Mouse (Mus musculus) hindbrain, embryonic 16.5 days (tissue): ENCODE results near the gene Tmc4. TPM values are rescaled to one million over a fixed set of nuclear protein-coding genes. Genes with fewer than 3 reads are reported as not detected.

Experiments used
- ATAC-seq: fragments of 200-750 bp; cut with Nextera tagmentation; 2 replicates; pipeline ENCODE4 v1.8.0; 2017; ENCODE audit warnings: moderate TSS enrichment, moderate library complexity
- H3K27ac ChIP-seq: fragments of 300-500 bp; sonication (generic); 2 replicates; pipeline ENCODE4 v1.5.1; 2014; ENCODE audit warnings: low read depth, mild to moderate bottlenecking, control low read depth, low read length, moderate library complexity
- H3K27me3 ChIP-seq: fragments of 300-500 bp; sonication (generic); replicated peaks from 2 replicates; pipeline ENCODE4 v1.6.1; 2014; ENCODE audit warnings: low read length; ENCODE audit not compliant: control insufficient read depth, insufficient read depth
- H3K36me3 ChIP-seq: fragments of 300-500 bp; sonication (generic); 2 replicates; pipeline ENCODE4 v1.6.1; 2014; ENCODE audit warnings: mild to moderate bottlenecking, low read length, moderate library complexity, mixed read lengths; ENCODE audit not compliant: control insufficient read depth, insufficient read depth
- H3K4me1 ChIP-seq: fragments of 300-500 bp; sonication (generic); 2 replicates; pipeline ENCODE4 v1.6.1; 2014; ENCODE audit warnings: low read depth, low read length; ENCODE audit not compliant: control insufficient read depth, insufficient read depth
- H3K4me2 ChIP-seq: fragments of 300-500 bp; sonication (generic); 2 replicates; pipeline ENCODE4 v1.6.1; 2014; ENCODE audit warnings: mild to moderate bottlenecking, low read length, control low read depth, moderate library complexity
- H3K4me3 ChIP-seq: fragments of 300-500 bp; sonication (generic); 2 replicates; pipeline ENCODE4 v1.5.1; 2014; ENCODE audit warnings: mild to moderate bottlenecking, low read length, control low read depth, moderate library complexity
- H3K9ac ChIP-seq: fragments of 300-500 bp; sonication (generic); 2 replicates; pipeline ENCODE4 v1.6.1; 2014; ENCODE audit warnings: low read depth, mild to moderate bottlenecking, control low read depth, low read length, moderate library complexity
- H3K9me3 ChIP-seq: fragments of 300-500 bp; sonication (generic); 2 replicates; pipeline ENCODE4 v1.6.1; 2014; ENCODE audit warnings: mild to moderate bottlenecking, low read length, moderate library complexity; ENCODE audit not compliant: control insufficient read depth
- WGBS: fragments of 180-500 bp; shearing (Covaris S2); extraction: QIAGEN DNeasy Blood & Tissue Kit; methylation state at CpG from one replicate; pipeline ENCODE4 v1.1.7; 2014; 5-methylcytosine and 5-hydroxymethylcytosine counted together
- polyA plus RNA-seq: library from polyadenylated mRNA; unstranded; fragments of >200 nt; fragmentation: Nextera tagmentation; extraction: Ambion mirVana; gene quantifications from 2 replicates; pipeline ENCODE4 v1.2.1, GENCODE M21; 2015

Gene Tmc4
- polyA plus RNA-seq, 1 experiment from 2014 or later, result 3.8 TPM

GRCm38 (mm10) chr7:3694076-3694948 lies 17.0 kb upstream of the Tmc4 start:
- Histone ChIP-seq H3K27ac (peak overlapping the region; percentile 91), H3K9ac (peak overlapping the region; percentile 88), H3K36me3 (peaks cover 17% of the 10 kb centered on the region), H3K4me1 (peaks cover 19% of the 10 kb centered on the region), H3K9me3 (no peaks in the 10 kb centered on the region), H3K27me3 (no peaks in the 10 kb centered on the region), H3K4me3 (peak overlapping the region; percentile 56), H3K4me2 (peak overlapping the region; percentile 81)
- ATAC-seq, result peak; percentile 24
- under 1% methylated on average over 38 of the region's 55 CpGs for WGBS

- H3K4me1 ChIP-seq, result peaks cover 19% of the 10 kb centered on the region
- H3K27me3 ChIP-seq, result no peaks in the 10 kb centered on the region
- peak overlapping the region; percentile 81 for H3K4me2 ChIP-seq
- under 1% methylated on average over 18 of the region's 18 CpGs for WGBS
- peaks cover 12% of the 10 kb centered on the region for H3K36me3 ChIP-seq
- peak overlapping the region; percentile 91 for H3K27ac ChIP-seq
- H3K9me3 ChIP-seq, result no peaks in the 10 kb centered on the region
- H3K9ac ChIP-seq, result peak overlapping the region; percentile 88
- peak overlapping the region; percentile 56 for H3K4me3 ChIP-seq
- ATAC-seq, result no peak
Measured at GRCm38 (mm10) chr7:3693809-3694075, 16.4 kb upstream of the Tmc4 start.

GRCm38 (mm10) chr7:3692987-3693808 lies 15.8 kb upstream of the Tmc4 start, which contains the start of gene Mboat7:
Gene Mboat7 (minus strand): TSS chr7:3693523.
- H3K4me1 ChIP-seq, result peaks cover 19% of the 10 kb centered on the region
- H3K36me3 ChIP-seq, result peaks cover 12% of the 10 kb centered on the region
- H3K4me3 ChIP-seq, result peak within 1 kb of the TSS; percentile 56
- H3K27ac ChIP-seq, result peak within 1 kb of the TSS; percentile 91
- peak within 1 kb of the TSS; percentile 88 for H3K9ac ChIP-seq
- H3K9me3 ChIP-seq, result no peaks in the 10 kb centered on the region
- no peaks in the 10 kb centered on the region for H3K27me3 ChIP-seq
- ATAC-seq, result peak; percentile 94
- WGBS, result under 1% methylated on average over 55 of the region's 55 CpGs
- H3K4me2 ChIP-seq, result peak within 1 kb of the TSS; percentile 81

- Histone ChIP-seq H3K27me3 (no peaks in the 10 kb centered on the region), H3K4me1 (peaks cover 19% of the 10 kb centered on the region), H3K9ac (peak within 1 kb of the TSS; percentile 88), H3K27ac (peak within 1 kb of the TSS; percentile 91), H3K9me3 (no peaks in the 10 kb centered on the region), H3K4me2 (peak within 1 kb of the TSS; percentile 81), H3K36me3 (peaks cover 12% of the 10 kb centered on the region), H3K4me3 (peak within 1 kb of the TSS; percentile 56)
- WGBS, result under 1% methylated on average over 47 of the region's 49 CpGs
- ATAC-seq, result no peak; the same call in 1 of the 2 replicates
Measured at GRCm38 (mm10) chr7:3692382-3692986, 15.1 kb upstream of the Tmc4 start, which contains the start of gene Tsen34. Gene Tsen34 (plus strand): TSS chr7:3692863.

GRCm38 (mm10) chr7:3691919-3692318 lies 14.6 kb upstream of the Tmc4 start:
- Histone ChIP-seq H3K4me3 (peak overlapping the region; percentile 56), H3K27me3 (no peaks in the 10 kb centered on the region), H3K9me3 (no peaks in the 10 kb centered on the region), H3K4me2 (peak overlapping the region; percentile 81), H3K9ac (peak overlapping the region; percentile 88), H3K4me1 (peaks cover 19% of the 10 kb centered on the region), H3K36me3 (peaks cover 9% of the 10 kb centered on the region), H3K27ac (peak overlapping the region; percentile 91)
- no peak for ATAC-seq
- WGBS, result 47% methylated on average over 3 of the region's 3 CpGs

- H3K4me2 ChIP-seq, result no peak overlapping the region
- peaks cover 15% of the 10 kb centered on the region; the same call in 1 of the 2 replicates for H3K36me3 ChIP-seq
- H3K4me3 ChIP-seq, result no peak overlapping the region
- ATAC-seq, result no peak
- no peaks in the 10 kb centered on the region for H3K9me3 ChIP-seq
- H3K9ac ChIP-seq, result 0 out of 2 replicates have a peak overlapping the region, but pooled peaks have one; percentile 4
- WGBS, result 77% methylated on average over 31 of the region's 31 CpGs
- H3K27me3 ChIP-seq, result no peaks in the 10 kb centered on the region
- H3K4me1 ChIP-seq, result peaks cover 10% of the 10 kb centered on the region
- H3K27ac ChIP-seq, result peak overlapping the region; percentile 19; the same call in 1 of the 2 replicates
Measured at GRCm38 (mm10) chr7:3685400-3686187, 8.2 kb upstream of the Tmc4 start.

- H3K36me3 ChIP-seq, result peaks cover 15% of the 10 kb centered on the region; the same call in 1 of the 2 replicates
- WGBS, result 58% methylated on average over 8 of the region's 8 CpGs
- H3K27me3 ChIP-seq, result no peaks in the 10 kb centered on the region
- H3K4me1 ChIP-seq, result peaks cover 10% of the 10 kb centered on the region
- peak overlapping the region; percentile 73 for H3K27ac ChIP-seq
- no peak overlapping the region for H3K4me3 ChIP-seq
- H3K4me2 ChIP-seq, result no peak overlapping the region
- ATAC-seq, result peak; percentile 25
- H3K9me3 ChIP-seq, result no peaks in the 10 kb centered on the region
- H3K9ac ChIP-seq, result no peak overlapping the region
Measured at GRCm38 (mm10) chr7:3684698-3685097, 7.3 kb upstream of the Tmc4 start.

- Histone ChIP-seq H3K36me3 (peaks cover 15% of the 10 kb centered on the region; the same call in 1 of the 2 replicates), H3K4me1 (peaks cover 10% of the 10 kb centered on the region), H3K4me2 (no peak overlapping the region), H3K27ac (peak overlapping the region; percentile 73), H3K4me3 (no peak overlapping the region), H3K9me3 (no peaks in the 10 kb centered on the region), H3K27me3 (no peaks in the 10 kb centered on the region), H3K9ac (peak overlapping the region; percentile 35)
- peak; percentile 78 for ATAC-seq
- 47% methylated on average over 10 of the region's 10 CpGs for WGBS
Measured at GRCm38 (mm10) chr7:3683908-3684550, 6.7 kb upstream of the Tmc4 start.
